Mouse (Mus musculus): Measurements from ENCODE around the gene Fam83c. TPM values are rescaled to one million over a fixed set of nuclear protein-coding genes. Genes with fewer than 3 reads are reported as not detected.

The Fam83c gene
- total RNA-seq, 2 experiments from 2014 or later = not detected

- no peak for ATAC-seq (replicated peaks; ENCODE audit: low FRiP score, poor library complexity, severe bottlenecking)
These were observed 29.3 kb downstream of the Fam83c start for GRCm38 (mm10) chr2:155805231-155805924.

- ATAC-seq (replicated peaks; ENCODE audit: low FRiP score, poor library complexity, severe bottlenecking) = no peak
These were observed 30.6 kb downstream of the Fam83c start for GRCm38 (mm10) chr2:155804053-155804452.

- ATAC-seq (replicated peaks; ENCODE audit: low FRiP score, poor library complexity, severe bottlenecking) = 0 out of 2 replicates have a peak, but pooled peaks have one; percentile 39
These were observed 31.9 kb downstream of the Fam83c start for GRCm38 (mm10) chr2:155802761-155803160.

GRCm38 (mm10) chr2:155798613-155799012, 36.0 kb downstream of the Fam83c start:
- ATAC-seq (replicated peaks; ENCODE audit: low FRiP score, poor library complexity, severe bottlenecking) = no peak

- ATAC-seq (replicated peaks; ENCODE audit: low FRiP score, poor library complexity, severe bottlenecking) = no peak
These were observed 39.8 kb downstream of the Fam83c start for GRCm38 (mm10) chr2:155794674-155795445.

- ATAC-seq (replicated peaks; ENCODE audit: low FRiP score, poor library complexity, severe bottlenecking) = no peak
These were observed 41.8 kb downstream of the Fam83c start for GRCm38 (mm10) chr2:155792899-155793298.

GRCm38 (mm10) chr2:155787949-155788931, 46.4 kb downstream of the Fam83c start:
- ATAC-seq (replicated peaks; ENCODE audit: low FRiP score, poor library complexity, severe bottlenecking) = no peak

GRCm38 (mm10) chr2:155786905-155787304, 47.7 kb downstream of the Fam83c start:
- no peak for ATAC-seq (replicated peaks; ENCODE audit: low FRiP score, poor library complexity, severe bottlenecking)

- no peak for ATAC-seq (replicated peaks; ENCODE audit: low FRiP score, poor library complexity, severe bottlenecking)
These were observed 50.1 kb downstream of the Fam83c start for GRCm38 (mm10) chr2:155784534-155784933.

- no peak for ATAC-seq (replicated peaks; ENCODE audit: low FRiP score, poor library complexity, severe bottlenecking)
These were observed 55.1 kb downstream of the Fam83c start for GRCm38 (mm10) chr2:155779506-155779905.

GRCm38 (mm10) chr2:155779066-155779465, 55.6 kb downstream of the Fam83c start:
- ATAC-seq (replicated peaks; ENCODE audit: low FRiP score, poor library complexity, severe bottlenecking) = no peak

- no peak for ATAC-seq (replicated peaks; ENCODE audit: low FRiP score, poor library complexity, severe bottlenecking)
These were observed 56.6 kb downstream of the Fam83c start for GRCm38 (mm10) chr2:155778004-155778403.

- no peak for ATAC-seq (replicated peaks; ENCODE audit: low FRiP score, poor library complexity, severe bottlenecking)
These were observed 57.0 kb downstream of the Fam83c start for GRCm38 (mm10) chr2:155777688-155777985.

Other genes with a start within 250 kb of the Fam83c start
- gene Gss, start 242.0 kb downstream of the Fam83c start, total RNA-seq (2015; ENCODE audit: low replicate concordance) = 2.9 and 7.1 TPM in 2 replicates
- 5.6 and 9.6 TPM in 2 replicates for gene Gss, start 242.0 kb downstream of the Fam83c start, total RNA-seq (2017; ENCODE audit: low replicate concordance)
- not detected in 2 replicates for gene Myh7b, start 223.6 kb downstream of the Fam83c start, total RNA-seq (2015; ENCODE audit: low replicate concordance)
- not detected in 2 replicates for gene Myh7b, start 223.6 kb downstream of the Fam83c start, total RNA-seq (2017; ENCODE audit: low replicate concordance)
- 35.6 and 35.7 TPM in 2 replicates for gene Trpc4ap, start 142.5 kb downstream of the Fam83c start, total RNA-seq (2015; ENCODE audit: low replicate concordance)
- 19.7 and 49.9 TPM in 2 replicates for gene Trpc4ap, start 142.5 kb downstream of the Fam83c start, total RNA-seq (2017; ENCODE audit: low replicate concordance)
- 11.3 and 12.3 TPM in 2 replicates for gene Edem2, start 105.4 kb downstream of the Fam83c start, total RNA-seq (2015; ENCODE audit: low replicate concordance)
- gene Edem2, start 105.4 kb downstream of the Fam83c start, total RNA-seq (2017; ENCODE audit: low replicate concordance) = 6.2 and 6.7 TPM in 2 replicates
- gene Gm17581, start 99.0 kb downstream of the Fam83c start, total RNA-seq (2015; ENCODE audit: low replicate concordance) = not detected in 2 replicates
- gene Gm17581, start 99.0 kb downstream of the Fam83c start, total RNA-seq (2017; ENCODE audit: low replicate concordance) = not detected in 2 replicates
- not detected in 2 replicates for gene Procr, start 83.7 kb downstream of the Fam83c start, total RNA-seq (2015; ENCODE audit: low replicate concordance)
- gene Procr, start 83.7 kb downstream of the Fam83c start, total RNA-seq (2017; ENCODE audit: low replicate concordance) = not detected in 2 replicates
- gene Mmp24, start 59.5 kb downstream of the Fam83c start, total RNA-seq (2015; ENCODE audit: low replicate concordance) = not detected in 2 replicates
- not detected in 2 replicates for gene Mmp24, start 59.5 kb downstream of the Fam83c start, total RNA-seq (2017; ENCODE audit: low replicate concordance)
- not detected in 2 replicates for gene BC029722, start 15.4 kb downstream of the Fam83c start, total RNA-seq (2015; ENCODE audit: low replicate concordance)
- gene BC029722, start 15.4 kb downstream of the Fam83c start, total RNA-seq (2017; ENCODE audit: low replicate concordance) = 0.77 and 1.6 TPM in 2 replicates
- 68.1 and 91.0 TPM in 2 replicates for gene Eif6, start 7.9 kb downstream of the Fam83c start, total RNA-seq (2015; ENCODE audit: low replicate concordance)
- 11.6 and 28.1 TPM in 2 replicates for gene Eif6, start 7.9 kb downstream of the Fam83c start, total RNA-seq (2017; ENCODE audit: low replicate concordance)
- 1.7 and 7.6 TPM in 2 replicates for gene Uqcc1, start 95.5 kb upstream of the Fam83c start, total RNA-seq (2015; ENCODE audit: low replicate concordance)
- 2.3 and 2.6 TPM in 2 replicates for gene Uqcc1, start 95.5 kb upstream of the Fam83c start, total RNA-seq (2017; ENCODE audit: low replicate concordance)
- gene Gm15557, start 105.9 kb upstream of the Fam83c start, total RNA-seq (2015; ENCODE audit: low replicate concordance) = not detected in 2 replicates
- gene Gm15557, start 105.9 kb upstream of the Fam83c start, total RNA-seq (2017; ENCODE audit: low replicate concordance) = not detected in 2 replicates
- not detected in 2 replicates for gene Gdf5, start 110.5 kb upstream of the Fam83c start, total RNA-seq (2015; ENCODE audit: low replicate concordance)
- gene Gdf5, start 110.5 kb upstream of the Fam83c start, total RNA-seq (2017; ENCODE audit: low replicate concordance) = not detected in 2 replicates
- 4.2 and 32.4 TPM in 2 replicates for gene Cep250, start 121.6 kb upstream of the Fam83c start, total RNA-seq (2015; ENCODE audit: low replicate concordance)
- 18.5 and 19.2 TPM in 2 replicates for gene Cep250, start 121.6 kb upstream of the Fam83c start, total RNA-seq (2017; ENCODE audit: low replicate concordance)
- not detected in 2 replicates for gene 6430550D23Rik, start 173.1 kb upstream of the Fam83c start, total RNA-seq (2015; ENCODE audit: low replicate concordance)
- gene 6430550D23Rik, start 173.1 kb upstream of the Fam83c start, total RNA-seq (2017; ENCODE audit: low replicate concordance) = 0.26 TPM in 1 of 2 replicates, not detected in the other
- gene Ergic3, start 173.2 kb upstream of the Fam83c start, total RNA-seq (2015; ENCODE audit: low replicate concordance) = 59.5 and 136 TPM in 2 replicates
- 18.6 and 22.6 TPM in 2 replicates for gene Ergic3, start 173.2 kb upstream of the Fam83c start, total RNA-seq (2017; ENCODE audit: low replicate concordance)
- not detected in 2 replicates for gene Fer1l4, start 218.1 kb upstream of the Fam83c start, total RNA-seq (2015; ENCODE audit: low replicate concordance)
- gene Fer1l4, start 218.1 kb upstream of the Fam83c start, total RNA-seq (2017; ENCODE audit: low replicate concordance) = not detected in 2 replicates
- gene Spag4, start 230.3 kb upstream of the Fam83c start, total RNA-seq (2015; ENCODE audit: low replicate concordance) = not detected in 2 replicates
- not detected in 2 replicates for gene Spag4, start 230.3 kb upstream of the Fam83c start, total RNA-seq (2017; ENCODE audit: low replicate concordance)